Mouse (Mus musculus) forebrain, embryonic 14.5 days (tissue): ENCODE results near the gene Kif26a. TPM values are rescaled to one million over a fixed set of nuclear protein-coding genes. Genes with fewer than 3 reads are reported as not detected.
A peak's percentile ranks its signal among the peaks of the same experiment; 100 is the strongest.

Source experiments
- ATAC-seq: fragments of 200-750 bp; cut with Nextera tagmentation; 2 replicates; pipeline ENCODE4 v1.8.0; 2017; ENCODE audit warnings: mild to moderate bottlenecking, moderate library complexity
- DNase-seq: peaks from one replicate; pipeline ENCODE4 v3.0.0-alpha.2; 2015; ENCODE audit warnings: low spot score
- H3K27ac ChIP-seq: fragments of 300-500 bp; sonication (generic); 2 replicates; pipeline ENCODE4 v1.5.1; 2014; ENCODE audit warnings: low read depth, mild to moderate bottlenecking, control low read depth, low read length, moderate library complexity
- H3K27me3 ChIP-seq: fragments of 300-500 bp; sonication (generic); replicated peaks from 2 replicates; pipeline ENCODE4 v1.6.1; 2014; ENCODE audit warnings: low read length, control low read depth, mixed read lengths; ENCODE audit not compliant: control insufficient read depth, insufficient read depth
- H3K36me3 ChIP-seq: fragments of 300-500 bp; sonication (generic); 2 replicates; pipeline ENCODE4 v1.6.1; 2014; ENCODE audit warnings: low read length, control low read depth; ENCODE audit not compliant: control insufficient read depth, insufficient read depth
- H3K4me1 ChIP-seq: fragments of 300-500 bp; sonication (generic); 2 replicates; pipeline ENCODE4 v1.6.1; 2014; ENCODE audit warnings: antibody characterized with exemption, low read length, control low read depth; ENCODE audit not compliant: control insufficient read depth, insufficient read depth
- H3K4me2 ChIP-seq: fragments of 300-500 bp; sonication (generic); 2 replicates; pipeline ENCODE4 v1.6.1; 2014; ENCODE audit warnings: mild to moderate bottlenecking, control low read depth, low read length
- H3K4me3 ChIP-seq: fragments of 300-500 bp; sonication (generic); 2 replicates; pipeline ENCODE4 v1.5.1; 2014; ENCODE audit warnings: low read depth, low read length, control low read depth
- H3K9ac ChIP-seq: fragments of 300-500 bp; sonication (generic); 2 replicates; pipeline ENCODE4 v1.6.1; 2014; ENCODE audit warnings: mild to moderate bottlenecking, low read length, control low read depth, moderate library complexity
- H3K9me3 ChIP-seq: fragments of 300-500 bp; sonication (generic); replicated peaks from 2 replicates; pipeline ENCODE4 v1.6.1; 2016; ENCODE audit warnings: low read length, control low read depth, mixed read lengths; ENCODE audit not compliant: control insufficient read depth
- WGBS: fragments of 180-500 bp; shearing (Covaris S2); extraction: QIAGEN DNeasy Blood & Tissue Kit; methylation state at CpG from one replicate; pipeline ENCODE4 v1.1.7; 2014; 5-methylcytosine and 5-hydroxymethylcytosine counted together
- polyA plus RNA-seq: library from polyadenylated mRNA; unstranded; fragments of >200 nt; fragmentation: Nextera tagmentation; extraction: Ambion mirVana; gene quantifications from 2 replicates; pipeline ENCODE4 v1.2.1, GENCODE M21; 2014

Gene Kif26a
- polyA plus RNA-seq, 1 experiment from 2014 or later = 11.5 TPM

- peaks cover 77% of the 10 kb centered on the region for H3K36me3 ChIP-seq
- no peak overlapping the region for H3K4me2 ChIP-seq
- peak; percentile 13; the same call in 1 of the 2 replicates for ATAC-seq
- no peaks in the 10 kb centered on the region for H3K9me3 ChIP-seq
- no peak overlapping the region for H3K4me3 ChIP-seq
- H3K4me1 ChIP-seq = peaks cover 12% of the 10 kb centered on the region
- H3K27me3 ChIP-seq = no peaks in the 10 kb centered on the region
- H3K27ac ChIP-seq = no peak overlapping the region
- no peak for DNase-seq
- no peak overlapping the region for H3K9ac ChIP-seq
- 68% methylated on average over 6 of the region's 6 CpGs for WGBS
Observed at GRCm38 (mm10) chr12:112164840-112165219, 18.8 kb downstream of the Kif26a start.

- WGBS = 66% methylated on average over 5 of the region's 5 CpGs
- H3K4me3 ChIP-seq = no peak overlapping the region
- H3K36me3 ChIP-seq = peaks cover 75% of the 10 kb centered on the region
- ATAC-seq = no peak
- no peaks in the 10 kb centered on the region for H3K9me3 ChIP-seq
- no peak overlapping the region; the same call in 1 of the 2 replicates for H3K9ac ChIP-seq
- H3K4me1 ChIP-seq = peaks cover 22% of the 10 kb centered on the region
- H3K4me2 ChIP-seq = no peak overlapping the region
- DNase-seq = no peak
- H3K27me3 ChIP-seq = no peaks in the 10 kb centered on the region
- peak overlapping the region; percentile 84; the same call in 1 of the 2 replicates for H3K27ac ChIP-seq
Observed at GRCm38 (mm10) chr12:112169240-112169639, 23.2 kb downstream of the Kif26a start.

DNA sequence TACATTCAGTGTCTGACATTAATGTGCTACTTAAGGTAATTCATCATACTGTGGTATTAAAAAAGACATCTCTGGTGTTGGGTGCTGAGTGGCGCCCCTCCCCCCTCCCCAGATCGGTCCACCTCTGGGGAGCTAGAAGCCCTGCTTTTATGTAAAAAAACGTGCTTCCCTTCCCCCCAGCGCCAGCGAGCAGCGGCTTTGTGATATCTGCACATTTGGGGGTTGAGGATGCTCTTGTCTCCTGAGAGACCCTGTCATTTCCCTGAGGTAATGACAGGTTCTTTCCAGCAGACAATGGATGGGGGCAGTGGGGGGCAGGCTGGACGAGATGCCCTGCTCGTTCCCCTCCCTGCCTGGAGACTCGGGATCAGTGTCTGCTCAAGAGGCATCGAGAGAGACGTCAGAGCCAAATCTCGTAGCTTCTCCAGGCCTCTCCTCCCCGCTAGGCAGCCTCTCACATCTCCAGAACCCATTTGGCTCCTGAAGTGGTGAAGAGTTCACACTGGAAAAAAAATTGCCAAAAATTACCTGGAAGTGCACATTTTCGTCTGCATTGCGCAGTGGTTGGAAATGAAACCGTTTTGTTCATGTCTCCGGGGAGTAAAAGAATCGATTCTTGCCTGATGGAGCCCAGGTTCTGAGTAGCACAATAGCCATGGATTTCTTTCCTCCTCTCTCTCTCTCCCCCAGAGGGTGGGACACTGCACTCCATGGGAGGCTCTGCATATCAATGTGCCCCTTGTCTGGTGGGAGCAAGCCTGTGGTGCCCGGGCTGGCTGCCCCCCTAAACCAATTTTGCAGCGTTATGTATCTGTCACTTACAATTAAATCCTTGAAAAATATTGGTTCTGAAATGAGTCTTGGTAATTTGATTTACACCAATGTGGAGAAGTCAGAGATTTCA lies 24.9 kb downstream of the Kif26a start:
- Histone ChIP-seq H3K27me3 (no peaks in the 10 kb centered on the region), H3K4me2 (peak overlapping the region; percentile 3; the same call in 1 of the 2 replicates), H3K9me3 (no peaks in the 10 kb centered on the region), H3K27ac (peak overlapping the region; percentile 84), H3K4me3 (no peak overlapping the region), H3K9ac (peak overlapping the region; percentile 46; the same call in 1 of the 2 replicates), H3K36me3 (peaks cover 80% of the 10 kb centered on the region), H3K4me1 (peaks cover 17% of the 10 kb centered on the region)
- DNase-seq (peak; percentile 71), ATAC-seq (peak; percentile 42; the same call in 1 of the 2 replicates)
- 18% methylated on average over 20 of the region's 20 CpGs for WGBS

- no peak overlapping the region for H3K4me3 ChIP-seq
- H3K36me3 ChIP-seq = peaks cover 80% of the 10 kb centered on the region
- H3K9ac ChIP-seq = peak overlapping the region; percentile 46; the same call in 1 of the 2 replicates
- H3K27me3 ChIP-seq = no peaks in the 10 kb centered on the region
- ATAC-seq = no peak
- WGBS = 100% methylated on average over 1 of the region's 1 CpGs
- peak; percentile 74 for DNase-seq
- no peak overlapping the region for H3K4me2 ChIP-seq
- peaks cover 17% of the 10 kb centered on the region for H3K4me1 ChIP-seq
- H3K27ac ChIP-seq = peak overlapping the region; percentile 84
- no peaks in the 10 kb centered on the region for H3K9me3 ChIP-seq
Observed at GRCm38 (mm10) chr12:112171657-112172056, 25.6 kb downstream of the Kif26a start.

GRCm38 (mm10) chr12:112172214-112172613 lies 26.2 kb downstream of the Kif26a start:
- Histone ChIP-seq H3K4me2 (no peak overlapping the region), H3K9me3 (no peaks in the 10 kb centered on the region), H3K27me3 (no peaks in the 10 kb centered on the region), H3K36me3 (peaks cover 81% of the 10 kb centered on the region), H3K9ac (0 out of 2 replicates have a peak overlapping the region, but pooled peaks have one; percentile 13), H3K27ac (peak overlapping the region; percentile 84), H3K4me1 (peaks cover 17% of the 10 kb centered on the region), H3K4me3 (no peak overlapping the region)
- 73% methylated on average over 8 of the region's 8 CpGs for WGBS
- ATAC-seq (no peak), DNase-seq (no peak)

GRCm38 (mm10) chr12:112177679-112178078 lies 31.7 kb downstream of the Kif26a start:
- peaks cover 89% of the 10 kb centered on the region for H3K36me3 ChIP-seq
- WGBS = 94% methylated on average over 19 of the region's 19 CpGs
- no peak for DNase-seq

GRCm38 (mm10) chr12:112179687-112180086 lies 33.7 kb downstream of the Kif26a start:
- Histone ChIP-seq H3K4me2 (no peak overlapping the region), H3K36me3 (peaks cover 69% of the 10 kb centered on the region)
- WGBS = 87% methylated on average over 12 of the region's 13 CpGs

More at GRCm38 (mm10) chr12:112177679-112178078, 31.7 kb downstream of the Kif26a start:
- Histone ChIP-seq H3K4me1 (peaks cover 2% of the 10 kb centered on the region; the same call in 1 of the 2 replicates), H3K9ac (no peak overlapping the region), H3K4me3 (no peak overlapping the region), H3K27me3 (no peaks in the 10 kb centered on the region), H3K9me3 (no peaks in the 10 kb centered on the region; the same call in 1 of the 2 replicates), H3K27ac (no peak overlapping the region), H3K4me2 (no peak overlapping the region)
- no peak for ATAC-seq

GRCm38 (mm10) chr12:112181921-112182608 lies 36.1 kb downstream of the Kif26a start:
- H3K27me3 ChIP-seq = no peaks in the 10 kb centered on the region
- peaks cover 7% of the 10 kb centered on the region; the same call in 1 of the 2 replicates for H3K4me1 ChIP-seq
- no peak overlapping the region for H3K9ac ChIP-seq
- H3K9me3 ChIP-seq = no peaks in the 10 kb centered on the region; the same call in 1 of the 2 replicates
- peak overlapping the region; percentile 9; the same call in 1 of the 2 replicates for H3K27ac ChIP-seq
- no peak for DNase-seq
- no peak overlapping the region for H3K4me3 ChIP-seq
- H3K4me2 ChIP-seq = no peak overlapping the region
- 28% methylated on average over 7 of the region's 7 CpGs for WGBS
- ATAC-seq = peak; percentile 21
- H3K36me3 ChIP-seq = peaks cover 45% of the 10 kb centered on the region

More at GRCm38 (mm10) chr12:112179687-112180086, 33.7 kb downstream of the Kif26a start:
- H3K27me3 ChIP-seq = no peaks in the 10 kb centered on the region
- no peak overlapping the region for H3K9ac ChIP-seq
- H3K27ac ChIP-seq = no peak overlapping the region
- DNase-seq (no peak), ATAC-seq (no peak)
- H3K9me3 ChIP-seq = no peaks in the 10 kb centered on the region; the same call in 1 of the 2 replicates
- H3K4me1 ChIP-seq = peaks cover 7% of the 10 kb centered on the region; the same call in 1 of the 2 replicates
- H3K4me3 ChIP-seq = no peak overlapping the region
